Mouse (Mus musculus) CH12.LX (cell line): ENCODE data around the gene Wbp11.

ENCODE experiments used
- CHD2 ChIP-seq: IDR thresholded peaks from 2 replicates; pipeline ENCODE4 v1.6.1; 2011; ENCODE audit warnings: low read length, improper control_type of control experiment
- CTCF ChIP-seq, 2 experiments: IDR thresholded peaks in 1 of 2; conservative IDR thresholded peaks in 1 of 2; 2 replicates each; pipeline ENCODE4 v1.5.1; 2011 to 2012; ENCODE audit warnings: low read depth in 2 of 2, low read length in 2 of 2, improper control_type of control experiment in 1 of 2, inconsistent platforms in 1 of 2, mild to moderate bottlenecking in 1 of 2, moderate library complexity in 1 of 2
- E2F4 ChIP-seq: IDR thresholded peaks from 2 replicates; pipeline ENCODE4 v1.6.1; 2011; ENCODE audit warnings: low read depth, low read length, improper control_type of control experiment; ENCODE audit not compliant: insufficient replicate concordance
- EP300 ChIP-seq: IDR thresholded peaks from 2 replicates; pipeline ENCODE4 v1.6.1; 2011; ENCODE audit warnings: low read length, improper control_type of control experiment
- GABPA ChIP-seq: IDR thresholded peaks from 2 replicates; pipeline ENCODE4 v1.6.1; 2012; ENCODE audit warnings: low read depth, low read length, improper control_type of control experiment, inconsistent platforms; ENCODE audit not compliant: insufficient replicate concordance
- MAX ChIP-seq: IDR thresholded peaks from 2 replicates; pipeline ENCODE4 v1.6.1; 2011; ENCODE audit warnings: low read length, improper control_type of control experiment
- MEF2A ChIP-seq: IDR thresholded peaks from 2 replicates; pipeline ENCODE4 v1.6.1; 2014; ENCODE audit warnings: low read depth, mild to moderate bottlenecking, inconsistent platforms, low read length, improper control_type of control experiment, borderline replicate concordance
- NELFE ChIP-seq: IDR thresholded peaks from 2 replicates; pipeline ENCODE4 v1.6.1; 2011; ENCODE audit warnings: low read depth, low read length, improper control_type of control experiment
- NRF1 ChIP-seq: IDR thresholded peaks from 2 replicates; pipeline ENCODE4 v1.6.1; 2014; ENCODE audit warnings: low read depth, mild to moderate bottlenecking, inconsistent platforms, low read length, improper control_type of control experiment, moderate library complexity
- POLR2A ChIP-seq: IDR thresholded peaks from 2 replicates; pipeline ENCODE4 v1.6.1; 2011; ENCODE audit warnings: low read depth, mild to moderate bottlenecking, improper control_type of control experiment, low read length
- SMC3 ChIP-seq: IDR thresholded peaks from 2 replicates; pipeline ENCODE4 v1.6.1; 2011; ENCODE audit warnings: low read depth, low read length, improper control_type of control experiment
- TBP ChIP-seq: conservative IDR thresholded peaks from 2 replicates; pipeline ENCODE4 v1.6.1; 2011; ENCODE audit warnings: low read depth, low read length, improper control_type of control experiment
- ZMIZ1 ChIP-seq: IDR thresholded peaks from 2 replicates; pipeline ENCODE4 v1.6.1; 2012; ENCODE audit warnings: low read depth, mild to moderate bottlenecking, inconsistent platforms, low read length, improper control_type of control experiment

GRCm38 (mm10) chr6:136824987-136825386, 3.0 kb downstream of the Wbp11 start:
- TF ChIP-seq CTCF (conservative IDR thresholded peaks at IDR 0.05 in 1 of 2, IDR thresholded peaks at IDR 0.05 in 1 of 2; ENCODE audit: low read depth in 2 of 2, low read length in 2 of 2): no peak
- TF ChIP-seq MEF2A: no peak
- no peak for TF ChIP-seq MAX
- no peak for TF ChIP-seq CHD2
- TF ChIP-seq NELFE: no peak
- TF ChIP-seq GABPA: no peak
- TF ChIP-seq POLR2A: no peak
- no peak for TF ChIP-seq EP300
- no peak for TF ChIP-seq E2F4
- no peak for TF ChIP-seq ZMIZ1
- TF ChIP-seq SMC3: no peak
- TF ChIP-seq NRF1: no peak
- no peak for TF ChIP-seq TBP
